Mouse (Mus musculus) cerebellum, adult 11-12 months (tissue): ENCODE data around the gene Srl.

ENCODE experiments used
- DNase-seq: peaks from one replicate; pipeline ENCODE4 v3.0.0; 2022

The Srl gene

DNA sequence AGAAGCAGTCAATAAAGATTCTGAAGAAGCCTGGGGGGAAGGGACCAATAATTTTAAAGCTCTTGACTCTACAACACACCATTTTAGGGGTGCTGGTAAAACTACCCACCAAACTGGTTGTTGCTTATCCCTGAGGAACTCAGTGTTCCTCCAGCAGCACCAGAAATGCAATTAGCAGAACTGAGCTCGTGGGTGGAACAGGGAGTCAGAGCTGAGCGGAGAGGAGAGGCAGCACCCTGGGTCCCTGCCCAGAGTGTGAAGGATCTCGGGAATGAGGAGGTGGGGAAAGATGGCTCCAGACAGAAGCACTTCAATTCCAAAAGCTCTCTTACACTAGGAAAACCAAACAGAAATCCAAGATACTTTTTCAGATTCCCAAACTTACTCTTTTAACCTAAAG is 68.9 kb downstream of the Srl start:
- no peak for DNase-seq

DNA sequence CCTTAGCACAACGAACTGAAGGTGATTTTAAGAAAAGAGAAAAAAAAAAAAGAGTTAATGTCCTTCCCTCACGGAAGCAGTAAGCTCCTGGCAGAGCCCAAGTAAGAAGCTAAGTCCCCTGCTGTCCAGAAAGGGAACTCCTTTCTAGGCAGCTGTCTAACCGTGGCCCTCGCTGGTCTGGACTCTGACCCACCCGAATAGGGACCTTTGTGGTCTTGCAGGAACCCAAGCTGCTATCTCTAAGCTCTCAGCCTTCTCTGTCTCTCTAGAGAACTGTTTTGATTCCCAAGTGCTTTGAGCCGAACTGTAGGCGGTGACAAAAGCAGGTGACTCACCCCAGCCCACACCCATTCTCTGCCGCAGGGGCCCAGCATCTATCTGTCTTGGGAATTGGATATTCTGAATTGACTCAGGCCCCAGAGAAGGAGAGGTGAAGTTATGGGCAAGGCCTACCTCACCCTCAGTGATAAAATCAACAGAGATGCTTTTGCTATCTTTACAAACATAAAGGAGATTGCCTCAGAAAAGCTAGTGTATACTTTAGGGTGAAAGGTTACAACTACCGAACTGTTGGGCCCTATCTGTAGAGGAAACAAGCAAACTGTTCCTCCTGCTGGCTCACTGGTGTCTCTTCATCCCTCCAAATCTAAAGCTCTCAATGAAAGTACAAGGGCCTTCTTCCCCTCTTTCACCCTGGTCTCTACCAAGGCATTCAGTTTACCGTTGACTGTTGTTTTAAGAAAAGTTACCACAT is 71.8 kb downstream of the Srl start:
- no peak for DNase-seq

DNA sequence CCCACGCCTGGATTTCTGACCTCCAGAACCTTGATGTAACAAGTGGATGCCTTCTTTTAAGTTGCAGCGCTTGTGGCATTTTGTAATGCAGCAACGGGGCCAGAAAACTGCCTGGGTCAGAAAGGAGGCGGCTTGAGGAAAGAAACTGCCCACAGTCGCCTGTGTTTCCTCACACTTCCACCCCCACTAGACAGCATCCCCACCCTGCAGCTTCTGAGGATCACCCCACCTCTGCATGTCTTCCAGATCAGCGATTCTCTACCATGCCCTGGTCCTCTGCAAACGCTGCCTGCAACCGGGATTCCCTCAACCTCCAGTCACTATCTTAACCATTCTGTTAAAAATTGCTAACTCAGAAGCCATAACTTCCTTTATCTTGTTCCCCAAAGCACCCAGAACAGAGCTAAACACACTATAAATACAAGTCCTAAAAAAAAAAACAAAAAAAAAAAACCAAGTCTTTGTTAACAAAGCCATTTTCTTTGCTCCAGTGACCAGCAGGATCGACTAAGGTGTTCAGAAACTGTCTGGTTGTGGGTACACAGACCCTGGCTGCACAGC is 77.0 kb downstream of the Srl start:
- DNase-seq = no peak

DNA sequence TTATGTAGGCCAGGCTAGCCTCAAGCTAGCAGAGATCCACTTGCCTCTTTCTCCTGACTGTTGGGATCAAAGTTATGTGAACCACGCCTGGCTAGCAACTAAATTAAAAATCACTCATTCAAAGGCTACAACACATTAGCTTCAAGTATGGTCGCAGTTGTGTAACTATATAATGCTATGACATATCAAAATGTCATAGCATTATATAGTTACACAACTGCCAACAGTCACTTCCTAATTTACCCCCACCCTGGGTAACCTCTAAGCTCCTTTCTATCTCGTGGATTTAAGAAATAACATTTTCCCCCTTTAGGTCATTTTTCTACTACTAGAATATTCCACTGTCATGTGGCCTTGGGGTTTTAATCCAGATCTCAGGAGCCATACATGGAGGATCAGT is 83.7 kb downstream of the Srl start:
- no peak for DNase-seq

DNA sequence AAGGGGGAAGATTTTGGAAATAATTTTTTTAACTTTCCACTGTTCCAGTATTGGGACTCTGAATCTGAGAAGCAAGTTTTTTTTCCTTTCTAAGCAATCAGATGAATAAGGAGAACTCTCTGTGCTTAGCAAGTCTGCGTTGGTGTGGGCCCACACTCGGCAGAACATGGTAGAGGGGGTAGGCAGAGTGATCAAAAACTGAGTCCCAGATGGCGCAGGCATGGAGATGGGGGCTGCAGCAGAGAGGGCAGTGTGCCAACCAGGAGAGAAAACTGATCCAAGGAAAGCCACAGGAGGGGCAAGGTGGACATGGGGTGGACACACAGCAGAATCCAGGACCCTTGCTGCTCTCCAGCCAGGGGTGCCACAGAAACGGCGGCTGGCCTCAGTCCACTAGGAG is 85.2 kb downstream of the Srl start:
- no peak for DNase-seq

DNA sequence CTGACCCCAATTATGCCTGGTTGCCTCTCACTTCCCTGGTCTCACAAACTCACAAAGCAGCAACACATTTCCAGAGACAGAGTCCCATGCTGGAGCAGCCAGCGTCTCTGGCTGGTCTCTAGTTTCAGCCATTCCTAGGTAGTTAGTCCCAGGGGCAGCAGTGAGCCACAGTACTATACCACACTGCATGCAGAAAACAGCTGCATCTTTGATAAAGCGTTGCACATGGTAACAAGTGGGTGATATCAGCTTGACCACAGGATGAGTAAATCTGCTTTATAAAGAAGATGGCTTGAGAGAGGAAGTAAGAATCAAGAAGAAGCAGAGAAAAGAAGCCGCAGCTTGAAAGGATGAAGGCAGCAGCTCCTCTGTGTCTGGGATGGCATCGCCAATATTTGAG is 85.9 kb downstream of the Srl start:
- DNase-seq = no peak

DNA sequence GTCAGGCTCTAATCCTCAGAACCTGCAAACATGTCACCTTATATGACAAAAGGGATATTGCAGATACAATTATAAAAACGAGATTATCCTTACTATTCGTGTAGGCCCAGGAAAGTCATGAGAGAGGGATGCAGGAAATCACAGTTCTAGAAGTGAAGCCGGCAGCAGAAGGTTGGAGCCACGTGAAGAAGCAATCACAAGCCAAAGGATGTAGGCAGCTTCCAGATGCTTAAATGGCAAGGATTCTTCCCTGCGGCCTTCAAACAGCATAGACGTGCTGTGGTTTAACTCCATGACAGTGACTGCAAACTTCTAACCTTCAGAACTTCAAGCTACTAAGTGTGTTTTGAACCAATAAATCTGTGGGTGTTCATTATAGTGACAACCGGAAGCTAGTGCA is 87.1 kb downstream of the Srl start:
- no peak for DNase-seq

DNA sequence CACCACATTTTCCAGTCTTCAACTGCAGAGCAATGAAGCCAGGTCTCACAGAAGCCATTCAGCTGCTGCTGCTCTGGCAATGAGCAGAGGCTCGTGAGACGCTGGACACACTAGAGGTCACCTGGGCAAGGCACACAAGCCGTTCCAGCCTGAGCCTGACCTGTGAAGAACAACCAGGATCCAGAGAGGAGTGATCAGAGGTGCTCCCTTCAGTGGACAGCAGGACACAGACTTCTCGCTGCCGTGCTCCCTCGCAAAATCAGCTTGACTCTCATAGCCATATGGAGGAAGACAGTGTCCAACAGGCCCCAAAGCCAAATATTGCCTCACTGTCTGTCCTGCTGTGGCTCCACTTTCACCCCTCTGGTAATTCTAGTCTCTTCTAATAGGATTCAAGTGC is 92.2 kb downstream of the Srl start:
- no peak for DNase-seq

DNA sequence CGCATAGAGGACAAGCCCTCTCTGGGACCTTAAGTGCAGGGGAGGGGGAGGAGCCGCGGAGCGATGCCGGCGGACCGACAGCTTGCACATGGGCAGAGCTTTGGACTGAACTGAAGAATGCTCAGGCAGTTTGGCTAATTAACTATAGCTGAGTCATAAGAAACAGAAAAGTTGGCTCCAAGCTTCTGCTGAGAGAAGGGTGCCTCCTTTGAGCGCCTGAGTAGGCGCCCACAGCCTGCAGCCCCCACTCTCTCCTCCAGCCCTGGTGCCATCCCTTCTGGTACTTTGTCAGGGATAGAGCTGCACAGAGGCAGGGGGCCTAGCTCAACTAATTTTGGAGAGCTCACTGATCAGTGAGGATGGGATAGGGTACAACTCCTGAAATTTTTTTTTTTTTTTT is 93.4 kb downstream of the Srl start:
- DNase-seq = no peak

DNA sequence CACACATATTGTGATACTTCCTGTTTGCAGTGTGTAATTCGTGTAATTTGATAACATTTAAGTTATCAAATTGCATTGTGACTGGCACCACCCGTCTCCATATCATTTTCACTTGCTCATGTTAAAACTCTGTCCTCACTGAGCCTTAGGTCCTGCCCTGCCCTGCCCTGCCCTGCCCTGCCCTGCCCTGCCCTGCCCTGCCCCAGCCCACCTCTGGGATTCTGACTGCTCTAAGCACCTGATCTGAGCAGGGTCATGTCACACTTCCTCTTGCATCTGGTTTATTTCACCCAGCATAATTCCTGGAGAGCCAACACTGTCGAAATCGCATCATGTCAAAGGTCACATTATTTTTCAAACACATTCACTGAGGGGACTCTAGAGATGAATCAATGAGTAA is 95.2 kb downstream of the Srl start:
- DNase-seq = no peak

DNA sequence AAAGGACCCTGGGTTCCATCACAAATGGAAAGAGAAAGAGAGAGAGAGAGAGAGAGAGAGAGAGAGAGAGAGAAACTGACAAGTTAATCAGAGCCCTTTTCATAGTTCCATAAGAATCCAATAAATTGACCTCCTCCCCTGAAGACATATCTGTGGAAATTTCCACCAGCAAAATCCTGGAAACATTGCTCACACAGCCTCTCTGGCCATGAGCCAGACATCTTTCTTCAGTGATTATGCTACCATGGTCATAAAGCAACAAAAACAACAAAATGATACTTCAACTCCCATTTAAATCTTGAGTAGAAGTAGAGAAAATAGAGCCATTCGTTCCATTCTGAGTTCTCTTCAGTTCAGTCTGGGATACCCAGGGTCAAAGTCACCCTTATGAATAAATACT is 97.2 kb downstream of the Srl start:
- no peak for DNase-seq

DNA sequence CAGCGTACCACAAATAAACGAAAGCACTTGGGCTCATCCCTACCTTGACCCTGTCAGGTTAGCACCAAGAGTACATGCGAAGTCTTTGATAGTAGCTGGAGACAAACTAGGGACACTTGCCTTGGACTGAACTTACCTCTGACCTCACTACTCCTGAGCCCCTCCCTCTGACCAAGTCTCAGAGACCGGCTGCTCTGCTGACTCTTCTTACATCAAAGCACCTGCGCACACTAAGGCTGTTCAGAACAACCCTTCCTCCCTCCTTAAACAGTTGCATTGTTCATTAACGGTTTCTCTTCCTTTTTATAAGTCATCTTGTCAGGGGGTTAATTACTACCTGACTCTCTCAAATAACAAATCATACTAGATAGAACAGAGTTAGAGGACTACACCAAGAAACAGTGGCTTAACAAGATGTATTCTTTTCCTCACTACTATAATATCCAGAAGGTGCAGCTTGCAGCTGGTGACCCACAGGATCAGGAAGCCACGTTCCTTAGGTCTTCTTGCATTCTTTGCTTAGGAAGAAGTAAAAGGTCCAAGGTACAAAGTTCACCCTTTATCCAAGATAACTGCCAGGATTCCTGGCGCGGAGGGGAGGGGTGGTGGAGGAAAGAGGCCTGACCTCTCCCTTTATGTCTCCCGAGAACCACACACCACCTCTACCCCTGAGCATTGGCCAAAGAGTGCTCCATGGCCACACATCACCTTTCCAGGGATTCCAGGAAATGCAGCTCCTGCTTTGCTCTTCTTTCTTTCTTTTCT is 102.1 kb downstream of the Srl start:
- DNase-seq = no peak

DNA sequence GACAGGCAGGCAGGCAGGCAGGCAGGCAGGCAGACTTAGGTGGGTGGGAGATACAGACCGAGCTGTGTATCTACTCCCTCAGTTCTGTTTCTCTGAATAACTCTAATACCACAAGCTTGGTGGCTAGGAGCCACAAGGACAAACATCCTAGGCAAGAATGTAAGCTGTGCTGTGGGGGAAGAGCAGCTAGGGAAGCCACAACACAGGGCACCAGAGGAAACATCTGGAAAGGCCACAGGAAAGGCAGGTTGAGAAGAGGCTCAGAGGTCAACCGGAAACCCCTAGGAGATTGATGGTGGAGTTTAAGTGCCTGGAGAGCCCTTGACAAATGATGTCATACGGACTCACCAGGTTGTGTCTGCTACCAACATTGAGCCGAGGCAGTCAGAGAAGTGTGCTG is 104.9 kb downstream of the Srl start:
- no peak for DNase-seq

DNA sequence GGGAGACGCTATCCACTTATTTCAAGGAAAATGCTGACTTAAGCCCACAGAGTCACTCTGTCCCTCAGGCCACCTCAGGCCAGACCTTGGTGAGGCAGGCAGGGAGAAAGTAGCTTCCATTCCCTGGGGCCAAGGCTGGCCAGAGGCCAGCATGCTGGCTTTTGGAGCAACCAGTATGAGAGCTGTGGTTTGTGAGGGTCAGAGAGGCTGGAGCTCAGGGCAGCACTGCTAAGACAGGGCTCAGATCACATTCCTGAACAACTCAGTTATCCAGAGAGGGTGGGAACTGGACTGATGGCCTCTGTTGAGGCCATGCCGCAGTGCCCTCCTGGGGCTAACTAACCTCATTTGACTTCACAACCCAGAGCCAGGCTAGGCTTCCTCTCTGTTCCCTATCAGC is 106.2 kb downstream of the Srl start:
- no peak for DNase-seq

DNA sequence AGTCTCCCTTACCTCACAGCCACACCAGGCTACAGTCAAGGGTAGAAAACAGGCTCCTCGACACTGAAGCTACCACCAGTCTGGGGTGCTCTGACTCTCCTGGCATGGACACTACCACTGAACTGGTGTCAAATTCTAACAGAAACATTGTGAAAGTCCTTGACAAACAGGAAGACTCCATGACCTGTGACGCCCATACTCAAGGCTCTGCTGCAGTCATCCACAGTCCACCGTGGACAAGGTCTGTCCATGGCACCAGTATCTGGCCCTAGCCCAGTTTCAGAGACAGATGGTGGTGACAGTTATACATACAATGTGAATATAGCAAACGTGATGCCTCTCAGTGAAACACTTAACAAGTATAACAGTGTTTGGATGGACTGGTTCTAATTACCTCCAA is 109.8 kb downstream of the Srl start:
- DNase-seq = no peak

DNA sequence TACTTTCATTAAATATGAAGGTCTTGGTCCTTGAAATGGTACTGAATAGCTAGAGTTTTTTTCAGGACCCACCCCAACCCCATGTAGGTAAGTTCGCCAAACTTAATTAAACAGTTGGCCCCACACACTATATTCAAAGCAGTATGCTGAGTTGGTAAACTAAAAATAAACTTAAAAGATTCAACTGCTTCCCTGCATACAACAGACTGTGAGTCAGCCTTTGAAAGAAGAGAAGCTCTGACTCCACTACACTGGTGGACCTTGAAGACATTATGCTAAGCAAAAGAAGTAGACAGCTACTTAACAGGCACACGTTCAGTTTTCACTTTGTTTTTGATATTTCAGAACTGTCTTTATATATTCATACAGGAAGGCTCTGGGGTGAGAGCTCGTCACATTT is 110.6 kb downstream of the Srl start:
- DNase-seq = no peak

DNA sequence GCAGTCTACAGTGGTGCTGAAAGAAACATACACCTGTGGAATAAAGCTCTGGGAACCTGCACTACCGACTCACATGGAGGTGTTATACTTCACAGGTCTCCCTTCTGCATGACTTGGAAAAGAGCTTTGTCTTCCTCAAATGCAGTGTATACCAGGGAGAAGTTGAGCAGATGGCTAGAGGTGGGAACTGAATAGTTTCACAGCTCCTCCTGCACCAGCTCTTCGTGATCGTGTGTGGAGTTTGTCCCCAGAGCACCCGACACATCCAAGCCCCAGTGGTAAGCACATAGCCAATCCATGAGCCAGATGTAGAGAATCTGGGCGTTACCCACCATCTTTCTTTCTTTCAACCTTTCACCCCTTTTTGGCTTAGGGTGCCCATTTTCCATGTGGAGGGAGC is 111.4 kb downstream of the Srl start:
- DNase-seq = no peak
